Mouse (Mus musculus) forebrain, postnatal 0 days (tissue): ENCODE measurements around the gene Znrf3. TPM values are rescaled to one million over a fixed set of nuclear protein-coding genes. Genes with fewer than 3 reads are reported as not detected.

Source experiments
- ATAC-seq: fragments of 200-750 bp; cut with Nextera tagmentation; 2 replicates; pipeline ENCODE4 v1.8.0; 2017; ENCODE audit warnings: mild to moderate bottlenecking, moderate library complexity
- DNase-seq: peaks from one replicate; pipeline ENCODE4 v3.0.0-alpha.2; 2015
- H3K27ac ChIP-seq: fragments of 300-500 bp; sonication (generic); 2 replicates; pipeline ENCODE4 v1.5.1; 2014; ENCODE audit warnings: low read depth, mild to moderate bottlenecking, antibody characterized with exemption, low read length, moderate library complexity, mixed read lengths
- H3K27me3 ChIP-seq: fragments of 300-500 bp; sonication (generic); 2 replicates; pipeline ENCODE4 v1.6.1; 2014; ENCODE audit warnings: mild to moderate bottlenecking, low read length, mixed read lengths; ENCODE audit not compliant: insufficient read depth
- H3K36me3 ChIP-seq: fragments of 300-500 bp; sonication (generic); 2 replicates; pipeline ENCODE4 v1.6.1; 2014; ENCODE audit warnings: mild to moderate bottlenecking, moderate library complexity; ENCODE audit not compliant: insufficient read depth
- H3K4me1 ChIP-seq: fragments of 300-500 bp; sonication (generic); 2 replicates; pipeline ENCODE4 v1.6.1; 2014; ENCODE audit warnings: antibody characterized with exemption; ENCODE audit not compliant: insufficient read depth
- H3K4me2 ChIP-seq: fragments of 300-500 bp; sonication (generic); 2 replicates; pipeline ENCODE4 v1.6.1; 2014; ENCODE audit warnings: low read depth, mild to moderate bottlenecking, moderate library complexity
- H3K4me3 ChIP-seq: fragments of 300-500 bp; sonication (generic); 2 replicates; pipeline ENCODE4 v1.5.1; 2014; ENCODE audit warnings: low read depth, low read length, mixed read lengths
- H3K9ac ChIP-seq: fragments of 300-500 bp; sonication (generic); 2 replicates; pipeline ENCODE4 v1.6.1; 2014; ENCODE audit warnings: mild to moderate bottlenecking
- H3K9me3 ChIP-seq: fragments of 300-500 bp; sonication (generic); 2 replicates; pipeline ENCODE4 v1.6.1; 2016; ENCODE audit warnings: low read length
- CTCF ChIP-seq: sonication (generic); IDR thresholded peaks from 2 replicates; pipeline ENCODE4 v1.5.1; 2016; ENCODE audit warnings: antibody characterized with exemption, control low read depth, low read depth
- WGBS: fragments of 180-500 bp; shearing (Covaris S2); extraction: QIAGEN DNeasy Blood & Tissue Kit; methylation state at CpG from one replicate; pipeline ENCODE4 v1.1.7; 2014; 5-methylcytosine and 5-hydroxymethylcytosine counted together
- polyA plus RNA-seq: library from polyadenylated mRNA; unstranded; fragments of >200 nt; fragmentation: Nextera tagmentation; extraction: Ambion mirVana; gene quantifications from 2 replicates; pipeline ENCODE4 v1.2.1, GENCODE M21; 2015
- total RNA-seq: library from RNA; depleted of rRNA; stranded (reverse); fragments of >200 nt; gene quantifications from 2 replicates; pipeline ENCODE4 v1.2.3, GENCODE M21; 2014

The Znrf3 gene
- total and polyA plus RNA-seq, 2 experiments from 2014 or later = 8.3 to 9.1 TPM

- Histone ChIP-seq H3K4me1 (no peaks in the 10 kb centered on the region), H3K4me3 (no peak overlapping the region), H3K27ac (no peak overlapping the region), H3K4me2 (no peak overlapping the region), H3K9me3 (no peaks in the 10 kb centered on the region), H3K9ac (no peak overlapping the region), H3K27me3 (no peaks in the 10 kb centered on the region), H3K36me3 (no peaks in the 10 kb centered on the region)
- DNase-seq (peak; percentile 51), ATAC-seq (no peak)
- WGBS = 85% methylated on average over 3 of the region's 3 CpGs
- peak; percentile 68 for TF ChIP-seq CTCF
Measured at GRCm38 (mm10) chr11:5469084-5469483, 24.4 kb upstream of the Znrf3 start.

GRCm38 (mm10) chr11:5468471-5468870, 23.8 kb upstream of the Znrf3 start:
- no peak for DNase-seq
- no peak for ATAC-seq
- Histone ChIP-seq H3K4me3 (no peak overlapping the region), H3K27me3 (no peaks in the 10 kb centered on the region), H3K4me1 (no peaks in the 10 kb centered on the region), H3K9me3 (no peaks in the 10 kb centered on the region), H3K36me3 (no peaks in the 10 kb centered on the region), H3K9ac (no peak overlapping the region), H3K4me2 (no peak overlapping the region), H3K27ac (no peak overlapping the region)
- no peak for TF ChIP-seq CTCF
- WGBS = 59% methylated on average over 2 of the region's 2 CpGs

- ATAC-seq (no peak), DNase-seq (no peak)
- Histone ChIP-seq H3K9ac (no peak overlapping the region), H3K4me1 (no peaks in the 10 kb centered on the region), H3K9me3 (no peaks in the 10 kb centered on the region), H3K27ac (no peak overlapping the region), H3K4me2 (no peak overlapping the region), H3K36me3 (no peaks in the 10 kb centered on the region), H3K4me3 (no peak overlapping the region), H3K27me3 (no peaks in the 10 kb centered on the region)
- TF ChIP-seq CTCF = no peak
- whole genome bisulfite sequencing = 77% methylated on average over 6 of the region's 6 CpGs
Measured at GRCm38 (mm10) chr11:5451923-5452322, 7.3 kb upstream of the Znrf3 start.

GRCm38 (mm10) chr11:5451341-5451740, 6.7 kb upstream of the Znrf3 start:
- ATAC-seq (no peak), DNase-seq (no peak)
- H3K4me2 ChIP-seq = no peak overlapping the region
- no peak for TF ChIP-seq CTCF
- H3K4me1 ChIP-seq = no peaks in the 10 kb centered on the region
- H3K9me3 ChIP-seq = no peaks in the 10 kb centered on the region
- H3K4me3 ChIP-seq = no peak overlapping the region
- H3K36me3 ChIP-seq = no peaks in the 10 kb centered on the region
- 64% methylated on average over 4 of the region's 4 CpGs for WGBS
- H3K27ac ChIP-seq = no peak overlapping the region
- no peaks in the 10 kb centered on the region for H3K27me3 ChIP-seq
- no peak overlapping the region for H3K9ac ChIP-seq

GRCm38 (mm10) chr11:5450701-5451100, 6.1 kb upstream of the Znrf3 start:
- ATAC-seq = no peak
- H3K4me2 ChIP-seq = no peak overlapping the region
- no peaks in the 10 kb centered on the region for H3K36me3 ChIP-seq
- DNase-seq = no peak
- no peak overlapping the region for H3K9ac ChIP-seq
- no peak overlapping the region for H3K4me3 ChIP-seq
- no peaks in the 10 kb centered on the region for H3K4me1 ChIP-seq
- H3K27ac ChIP-seq = no peak overlapping the region
- no peaks in the 10 kb centered on the region for H3K9me3 ChIP-seq
- 91% methylated on average over 4 of the region's 4 CpGs for WGBS
- H3K27me3 ChIP-seq = no peaks in the 10 kb centered on the region
- TF ChIP-seq CTCF = no peak

GRCm38 (mm10) chr11:5445452-5445953, 856 bp upstream of the Znrf3 start:
- no peaks in the 10 kb centered on the region for H3K27me3 ChIP-seq
- ATAC-seq = peak; percentile 8; the same call in 1 of the 2 replicates
- H3K27ac ChIP-seq = 0 out of 2 replicates have a peak overlapping the region, but pooled peaks have one; percentile 16
- no peaks in the 10 kb centered on the region for H3K9me3 ChIP-seq
- H3K4me1 ChIP-seq = peaks cover 15% of the 10 kb centered on the region
- H3K4me3 ChIP-seq = peak overlapping the region; percentile 74
- WGBS = 15% methylated on average over 11 of the region's 11 CpGs
- DNase-seq = no peak
- no peaks in the 10 kb centered on the region for H3K36me3 ChIP-seq
- H3K4me2 ChIP-seq = peak overlapping the region; percentile 98
- H3K9ac ChIP-seq = 0 out of 2 replicates have a peak overlapping the region, but pooled peaks have one; percentile 71
- TF ChIP-seq CTCF = no peak

GRCm38 (mm10) chr11:5444234-5444598, 431 bp downstream of the Znrf3 start:
- H3K27ac ChIP-seq = peak overlapping the region; percentile 59
- H3K4me3 ChIP-seq = peak overlapping the region; percentile 74
- TF ChIP-seq CTCF = no peak
- DNase-seq (peak; percentile 24), ATAC-seq (peak; percentile 47)
- H3K27me3 ChIP-seq = no peaks in the 10 kb centered on the region
- peak overlapping the region; percentile 71 for H3K9ac ChIP-seq
- under 1% methylated on average over 47 of the region's 57 CpGs for WGBS
- peaks cover 15% of the 10 kb centered on the region for H3K4me1 ChIP-seq
- peak overlapping the region; percentile 98 for H3K4me2 ChIP-seq
- H3K36me3 ChIP-seq = no peaks in the 10 kb centered on the region
- H3K9me3 ChIP-seq = no peaks in the 10 kb centered on the region
